Mouse (Mus musculus) spleen, postnatal 10 days (tissue): ENCODE data around the gene Prm1.

Source experiments
- DNase-seq, 2 experiments: peaks; one replicate each; pipeline ENCODE4 v3.0.0; 2021 to 2022; ENCODE audit warnings: low spot score in 2 of 2

Prm1 gene

GRCm38 (mm10) chr16:10782377-10783151 is 23.1 kb downstream of the Prm1 start:
- no peak for DNase-seq

DNA sequence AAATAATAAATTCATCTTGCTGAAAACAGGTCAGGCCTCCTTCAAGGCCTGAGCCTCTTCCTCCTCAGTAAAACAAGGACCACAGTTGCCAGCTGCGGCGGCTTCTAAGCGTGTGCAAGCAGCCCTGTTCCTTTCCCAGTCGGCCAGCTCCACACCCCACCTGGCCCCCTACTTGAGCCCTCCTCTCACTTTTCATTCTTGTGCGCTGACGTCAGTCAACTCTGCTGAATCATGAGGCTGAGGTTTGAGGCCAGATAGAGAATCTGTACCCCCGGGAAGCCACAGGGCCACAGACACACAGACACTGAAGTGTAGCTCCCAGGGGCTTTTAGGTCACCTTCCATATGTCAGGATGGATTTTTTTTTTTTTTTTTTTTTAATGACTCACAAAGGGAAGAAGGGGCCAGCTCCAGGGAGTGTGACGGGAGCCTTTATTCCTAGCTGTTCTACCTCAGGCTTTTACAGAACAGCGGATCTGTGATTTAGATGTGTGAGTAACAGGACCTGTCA is 23.7 kb downstream of the Prm1 start:
- no peak for DNase-seq

DNA sequence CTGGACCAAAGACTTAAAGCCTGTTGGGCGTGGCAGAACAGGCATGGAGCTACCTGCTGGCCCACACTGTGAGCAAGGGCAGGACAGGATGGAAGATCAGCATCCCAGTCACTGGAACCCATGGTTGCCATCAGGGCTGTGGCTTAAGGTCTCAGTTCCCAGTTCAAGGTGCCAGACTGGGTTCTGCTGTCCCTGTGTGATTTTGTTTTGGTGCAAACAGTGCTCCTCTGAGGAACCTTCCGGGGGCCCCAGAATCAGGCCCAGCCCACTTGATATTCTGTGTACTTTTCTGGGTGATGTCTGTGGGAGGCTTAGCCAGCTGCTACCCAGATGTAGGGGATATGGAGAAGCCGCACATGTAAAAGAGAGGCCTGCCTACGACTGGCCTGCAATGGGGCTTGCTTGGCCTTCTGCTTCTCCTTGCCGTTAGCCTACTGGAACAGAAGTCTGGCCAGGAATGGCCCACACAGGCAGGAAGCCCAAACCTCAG is 25.0 kb downstream of the Prm1 start:
- DNase-seq, result no peak

- DNase-seq, result no peak
Measured at GRCm38 (mm10) chr16:10777579-10778160, 28.0 kb downstream of the Prm1 start.

DNA sequence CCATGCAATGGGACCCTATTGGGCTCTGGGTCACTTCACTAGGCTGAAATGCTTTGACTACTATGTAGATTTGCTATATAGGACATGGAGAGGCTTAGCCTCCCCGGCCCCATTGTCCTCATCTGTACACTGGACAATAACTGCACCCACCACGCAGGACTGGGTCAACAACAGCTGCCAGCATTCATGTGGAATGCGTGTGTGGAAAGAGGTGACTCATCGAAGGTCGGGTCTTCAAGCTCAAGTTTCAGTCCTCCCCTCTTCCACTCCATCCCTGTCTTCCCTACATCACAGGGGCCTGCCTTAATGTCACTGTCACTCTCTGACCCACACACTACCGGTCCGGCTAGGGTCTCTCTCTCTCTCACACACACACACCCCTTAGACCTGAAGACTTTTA is 29.3 kb downstream of the Prm1 start:
- DNase-seq, result no peak

- no peak for DNase-seq
Measured at GRCm38 (mm10) chr16:10774726-10775125, 30.9 kb downstream of the Prm1 start.

DNA sequence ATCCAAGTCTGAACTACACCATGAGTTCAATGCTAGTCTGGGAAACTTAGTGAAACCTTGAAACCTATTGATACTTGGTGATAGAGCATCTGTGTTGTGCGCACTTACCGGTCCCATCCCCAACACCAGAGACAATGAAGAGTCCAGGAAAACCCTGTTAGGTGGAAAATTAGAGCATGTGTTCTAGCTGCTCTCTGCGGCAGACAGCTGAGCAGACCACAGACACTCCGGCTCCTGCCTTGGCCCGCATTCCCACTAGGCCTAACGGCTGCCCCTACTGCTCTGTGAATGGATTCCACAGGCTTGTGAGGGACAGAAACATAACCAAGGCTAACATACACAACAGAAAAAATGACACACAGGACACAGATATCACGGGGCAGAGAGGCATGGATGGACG is 32.1 kb downstream of the Prm1 start:
- no peak for DNase-seq

DNA sequence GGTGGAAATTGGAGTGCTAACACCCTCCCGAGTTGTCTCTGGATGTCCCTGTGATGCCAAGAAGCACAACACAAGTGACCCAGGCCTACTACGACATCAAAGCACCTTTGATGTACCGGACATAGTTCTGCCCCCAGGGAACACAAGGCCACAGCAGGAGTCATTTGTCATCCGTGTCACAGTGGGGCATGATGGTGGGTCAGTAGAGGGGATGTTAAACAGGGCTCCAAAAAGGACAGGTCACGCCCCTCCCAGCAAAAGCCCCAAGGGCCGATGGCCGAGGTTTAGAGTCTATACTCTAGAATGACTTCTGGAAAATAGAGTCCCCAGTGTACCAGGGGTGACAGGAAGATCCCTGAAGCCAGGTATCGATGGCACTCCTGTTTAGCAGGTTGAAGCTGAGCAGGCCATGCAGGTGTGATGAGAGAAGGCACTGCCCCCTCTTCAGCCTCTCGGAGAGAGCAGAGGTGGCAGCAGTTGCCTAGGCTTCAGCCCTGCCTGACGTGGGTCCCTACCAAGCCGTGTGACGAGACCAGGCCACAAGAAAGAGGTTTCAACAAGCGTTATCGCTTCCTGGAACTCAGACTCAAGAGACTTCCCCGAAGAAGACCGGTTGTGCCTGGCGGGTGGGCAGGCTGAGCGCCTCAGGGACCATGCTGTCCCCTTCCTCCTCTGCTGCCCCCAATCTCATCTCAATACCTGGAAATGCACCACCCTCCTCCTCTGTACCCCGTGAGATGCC is 33.7 kb downstream of the Prm1 start:
- peak in 1 of 2 experiments; percentile 50 for DNase-seq

DNA sequence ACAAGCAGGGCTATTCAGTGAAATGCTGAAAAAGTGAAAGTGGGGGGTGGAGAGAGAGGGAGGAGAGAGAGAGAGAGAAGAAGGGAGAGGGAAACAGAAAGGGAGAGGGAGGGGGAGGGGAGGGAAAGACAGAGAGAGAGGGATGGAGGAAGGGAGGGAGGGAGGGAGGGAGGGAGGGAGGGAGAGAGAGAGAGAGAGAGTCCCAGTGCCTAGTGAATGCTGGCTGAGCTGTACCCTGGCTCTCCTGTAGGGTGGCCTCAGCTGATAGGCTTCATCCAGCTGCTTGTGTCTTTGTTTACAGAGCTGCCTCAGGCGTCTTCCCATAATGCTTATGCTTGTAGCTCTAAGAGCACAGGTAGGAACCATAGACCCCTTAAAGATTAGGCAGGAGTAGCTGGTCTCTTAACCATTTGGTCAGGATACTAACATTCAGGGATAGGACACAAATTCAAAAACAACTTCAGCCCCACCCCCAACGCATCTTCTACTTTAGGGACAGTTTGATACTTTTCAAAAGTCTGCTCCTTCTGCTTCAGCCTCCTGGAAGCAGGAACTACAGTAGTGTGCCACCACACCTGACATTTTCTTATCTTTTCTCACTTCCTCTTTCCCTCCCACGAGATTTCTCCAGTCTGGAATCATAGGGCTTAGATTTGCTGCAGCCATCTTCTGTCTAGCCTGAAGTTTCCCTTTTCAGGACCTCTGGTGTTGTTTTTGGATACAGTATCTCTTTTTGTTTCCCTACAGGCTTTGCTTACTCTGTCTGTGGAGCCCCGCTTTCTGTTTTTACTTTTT is 34.9 kb downstream of the Prm1 start:
- DNase-seq, result no peak

DNA sequence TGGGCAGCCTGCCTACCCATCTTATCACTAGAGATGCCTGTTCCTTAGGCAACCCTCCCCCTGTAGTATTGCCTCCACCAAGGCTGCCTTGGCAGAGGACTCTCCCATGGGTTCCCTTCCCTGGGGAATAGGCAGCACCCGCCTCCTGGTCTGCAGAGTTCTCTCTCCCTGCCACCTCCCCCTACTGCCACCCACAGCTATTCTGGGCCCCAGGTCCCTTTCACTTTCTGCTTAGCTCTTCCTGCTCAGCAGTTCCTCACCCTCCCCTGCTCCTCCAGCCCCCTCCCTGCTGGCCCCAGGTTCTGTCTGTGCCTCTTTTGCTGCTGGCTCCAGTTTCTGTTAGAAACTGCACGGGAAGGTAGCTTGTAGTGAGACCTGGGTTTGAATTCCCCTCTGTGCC is 36.0 kb downstream of the Prm1 start:
- peak in 1 of 2 experiments; percentile 55 for DNase-seq

- DNase-seq, result peak in 1 of 2 experiments; percentile 23
Measured at GRCm38 (mm10) chr16:10768821-10769220, 36.8 kb downstream of the Prm1 start.

- peak; percentile 64 to 85 for DNase-seq
Measured at GRCm38 (mm10) chr16:10767158-10767557, 38.5 kb downstream of the Prm1 start.

DNA sequence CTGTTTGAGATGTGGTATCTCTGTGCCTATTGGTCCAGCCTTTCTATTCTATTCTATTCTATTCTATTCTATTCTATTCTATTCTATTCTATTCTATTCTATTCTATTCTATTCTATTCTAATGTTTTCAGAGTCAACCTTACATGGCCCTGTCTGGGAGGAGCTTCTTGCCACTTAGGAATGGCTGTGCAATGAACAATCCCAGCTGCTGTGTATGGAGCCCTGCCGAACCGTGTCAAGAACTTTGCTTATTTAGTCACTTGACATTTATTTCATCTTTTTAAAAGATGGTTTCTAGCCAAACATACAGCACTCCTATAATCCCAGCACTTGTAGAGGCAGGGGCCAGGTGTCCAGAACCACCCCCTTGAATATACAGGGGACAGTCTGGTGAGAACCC is 41.3 kb downstream of the Prm1 start:
- no peak for DNase-seq

- no peak for DNase-seq
Measured at GRCm38 (mm10) chr16:10763540-10764264, 41.9 kb downstream of the Prm1 start.

DNA sequence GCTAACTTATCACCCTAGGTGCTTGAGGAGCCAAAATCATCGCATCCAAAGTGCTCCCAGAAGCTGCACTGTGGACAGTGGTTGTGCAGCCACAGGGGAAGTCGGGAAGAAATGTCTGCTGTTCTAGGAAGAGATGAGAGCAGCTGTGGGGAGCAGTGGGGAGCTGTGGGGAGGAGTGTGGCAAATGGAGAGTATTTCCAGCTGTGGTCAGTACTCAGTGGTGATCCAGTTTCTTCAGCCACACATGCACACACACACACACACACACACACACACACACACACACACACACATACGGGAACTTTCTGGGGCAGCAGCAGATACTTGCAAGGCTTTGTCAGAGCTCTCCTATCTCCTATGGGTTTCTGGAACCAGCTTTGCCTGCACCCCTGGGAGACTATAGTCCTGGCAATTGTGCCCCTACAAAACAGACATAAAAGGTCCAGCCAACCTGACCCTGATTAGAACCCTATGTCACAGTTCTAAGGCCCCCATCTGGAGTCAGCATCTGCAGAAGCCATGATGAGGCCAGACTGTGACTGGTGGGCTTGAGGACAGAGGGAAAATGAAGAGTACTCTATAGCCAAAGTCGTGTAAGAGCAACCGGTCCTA is 43.0 kb downstream of the Prm1 start:
- no peak for DNase-seq

DNA sequence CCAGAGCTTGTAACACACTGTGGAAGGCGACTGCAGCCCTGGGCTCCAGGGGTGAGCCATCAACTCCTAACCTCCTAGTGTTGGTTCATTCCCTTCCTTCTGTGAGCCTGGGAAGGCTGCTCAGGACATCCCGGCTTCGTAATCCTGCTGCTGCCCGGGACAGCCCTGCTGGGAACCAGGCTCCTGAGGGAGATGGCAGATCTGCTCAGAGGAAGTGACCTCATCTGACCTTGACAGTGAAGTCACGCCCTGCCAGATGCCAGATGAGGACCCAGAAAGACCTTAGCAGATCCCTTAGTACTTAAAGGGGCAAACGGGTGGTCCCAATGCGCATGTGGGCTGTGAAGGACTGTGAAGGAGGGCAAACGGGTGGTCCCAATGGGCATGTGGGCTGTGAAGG is 44.5 kb downstream of the Prm1 start:
- no peak for DNase-seq

DNA sequence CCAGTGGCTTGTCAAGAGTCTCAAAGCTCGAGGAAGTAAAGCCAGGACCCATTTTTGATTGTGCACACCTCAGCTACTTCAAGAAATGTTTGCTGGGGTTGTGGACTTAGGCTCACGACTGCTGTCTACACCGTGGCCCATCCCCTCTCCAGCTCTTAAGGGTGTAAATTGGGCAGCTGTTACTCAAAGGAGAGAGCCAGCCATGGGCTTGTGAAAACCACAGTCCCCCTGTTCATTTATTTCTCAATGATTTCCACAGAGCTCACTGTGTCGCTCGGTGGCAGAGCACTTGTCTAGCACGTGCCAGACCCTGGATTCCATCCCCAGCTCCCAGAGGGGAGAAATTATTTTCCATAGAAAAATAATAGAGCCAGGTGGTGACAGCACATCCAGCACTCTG is 49.5 kb downstream of the Prm1 start:
- DNase-seq, result no peak

DNA sequence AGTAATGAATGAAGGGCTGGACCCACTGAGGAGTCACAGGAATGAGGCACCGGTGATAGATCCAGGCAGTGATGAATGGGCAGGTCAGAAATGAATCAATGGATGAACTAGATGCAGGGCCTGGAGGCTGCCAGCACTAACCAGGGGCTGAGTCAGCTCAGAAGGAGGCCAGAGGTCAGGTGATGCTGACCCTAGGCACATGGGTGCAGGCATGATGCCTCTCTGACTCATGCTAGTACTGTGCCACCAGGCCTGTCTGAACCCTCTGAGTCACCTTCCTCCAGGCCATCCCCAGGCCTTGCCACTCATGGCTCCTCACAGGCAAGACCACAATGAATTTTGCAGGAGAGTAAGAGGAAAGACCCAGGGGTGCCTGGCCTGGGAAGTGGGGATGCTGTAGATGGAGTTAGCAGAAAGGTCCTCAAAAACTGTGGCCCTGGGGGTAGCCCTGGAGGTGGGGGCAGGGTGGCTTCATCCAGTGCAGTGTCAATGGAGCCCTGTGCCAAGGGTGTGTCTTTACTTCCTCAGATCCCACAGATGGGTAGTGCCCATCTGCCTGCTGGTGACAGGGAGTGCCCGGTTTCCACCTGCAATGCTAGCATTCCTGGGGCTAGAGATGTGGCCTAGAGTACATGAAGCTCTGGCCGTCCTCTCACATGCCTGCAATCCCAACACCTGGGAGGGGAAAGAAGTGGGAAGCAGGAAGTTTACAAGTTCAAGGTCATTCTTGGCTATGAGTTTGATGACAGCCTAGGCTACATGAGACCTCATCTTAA is 50.9 kb downstream of the Prm1 start:
- DNase-seq, result no peak

DNA sequence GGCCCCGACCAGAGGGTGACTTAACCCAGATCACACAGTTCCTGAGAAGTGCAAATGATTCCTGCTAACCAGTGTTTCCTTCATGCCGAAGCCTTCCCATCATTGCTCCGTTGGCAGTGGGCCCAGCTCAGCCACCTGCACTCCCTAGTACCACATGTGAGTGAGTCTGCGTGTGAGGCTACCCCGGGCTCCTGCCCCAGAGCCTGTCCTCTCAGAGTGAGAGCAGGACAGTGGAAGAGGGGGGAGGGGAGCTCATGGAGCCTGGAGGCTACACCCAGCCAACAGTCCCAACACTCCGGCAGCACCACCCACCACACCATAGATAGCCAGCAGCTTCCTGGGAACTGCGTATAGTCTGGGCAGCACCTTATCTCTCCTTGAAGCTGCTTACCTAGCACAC is 55.8 kb downstream of the Prm1 start:
- no peak for DNase-seq

- no peak for DNase-seq
Measured at GRCm38 (mm10) chr16:10749226-10749625, 56.4 kb downstream of the Prm1 start.
